Mouse (Mus musculus): ENCODE data around the gene Kctd20. TPM values are rescaled to one million over a fixed set of nuclear protein-coding genes. Genes with fewer than 3 reads are reported as not detected.
"Not testable (repeated sequence)": the region's sequence is repeated elsewhere in the genome, so short reads cannot be mapped to it uniquely, and the experiment has no call there.

Kctd20 gene
- polyA plus RNA-seq, 1 experiment from 2014 or later, result 60.0 TPM

DNA sequence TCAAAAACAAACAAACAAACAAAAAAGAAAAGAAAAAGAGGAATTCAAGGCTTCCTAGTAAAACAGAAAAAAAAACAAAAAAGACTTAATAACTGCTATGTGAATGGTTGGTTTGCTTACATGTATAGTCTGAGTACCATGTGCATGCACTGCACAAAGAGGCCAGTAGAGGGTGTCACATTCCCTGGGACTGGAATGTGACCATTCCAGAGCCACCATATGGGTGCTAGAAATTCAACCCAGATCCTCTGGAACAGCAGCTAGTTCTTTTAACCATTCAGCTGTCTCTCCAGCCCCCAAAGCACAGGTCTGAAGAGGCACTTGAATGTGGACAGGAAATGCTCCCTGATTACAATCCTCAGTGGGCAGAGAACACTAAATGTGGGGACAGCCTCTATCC is 35.1 kb downstream of the Kctd20 start:
- no peaks in the 10 kb centered on the region for H3K9me3 ChIP-seq (replicated peaks; ENCODE audit: control insufficient read depth, low read length)
- no peak overlapping the region for H3K4me3 ChIP-seq (ENCODE audit: low read depth, low read length)
- H3K4me1 ChIP-seq (ENCODE audit: control insufficient read depth, insufficient read depth, low read length), result peaks cover 3% of the 10 kb centered on the region; the same call in 1 of the 2 replicates
- ATAC-seq (replicated peaks; ENCODE audit: insufficient number of reproducible peaks, low FRiP score, low TSS enrichment), result no peak
- H3K27me3 ChIP-seq (ENCODE audit: control insufficient read depth, insufficient read depth, low read length), result no peaks in the 10 kb centered on the region
- no peak overlapping the region for H3K4me2 ChIP-seq
- peaks cover 34% of the 10 kb centered on the region for H3K36me3 ChIP-seq (ENCODE audit: control insufficient read depth, insufficient read depth, low read length)
- H3K27ac ChIP-seq (ENCODE audit: low read depth, low read length), result no peak overlapping the region
- H3K9ac ChIP-seq (ENCODE audit: low read depth, low read length), result no peak overlapping the region

DNA sequence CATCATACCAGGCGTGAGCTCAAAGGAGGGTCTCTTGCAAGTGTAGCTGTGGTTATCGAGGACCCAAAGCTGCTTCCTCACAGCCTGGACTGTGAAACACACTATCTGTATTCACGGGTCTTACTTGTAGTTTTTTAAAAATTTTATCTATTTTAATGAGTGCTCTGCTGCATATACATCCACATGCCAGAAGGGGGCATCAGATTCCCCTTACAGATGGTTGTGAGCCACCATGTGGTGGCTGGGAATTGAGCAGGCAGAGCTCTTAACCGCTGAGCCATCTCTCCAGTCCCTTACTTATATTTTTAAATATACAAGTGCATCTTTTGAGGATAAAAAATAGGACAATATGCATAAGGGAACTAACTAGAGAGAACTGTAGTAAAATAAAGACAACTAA is 36.0 kb downstream of the Kctd20 start:
- H3K36me3 ChIP-seq (ENCODE audit: control insufficient read depth, insufficient read depth, low read length), result peaks cover 33% of the 10 kb centered on the region

GRCm38 (mm10) chr17:28988291-28988690 is 36.5 kb downstream of the Kctd20 start:
- Histone ChIP-seq H3K9me3 (replicated peaks; ENCODE audit: control insufficient read depth, low read length) (no peaks in the 10 kb centered on the region), H3K4me2 (no peak overlapping the region), H3K9ac (ENCODE audit: low read depth, low read length) (no peak overlapping the region), H3K27ac (ENCODE audit: low read depth, low read length) (no peak overlapping the region), H3K36me3 (ENCODE audit: control insufficient read depth, insufficient read depth, low read length) (peaks cover 33% of the 10 kb centered on the region), H3K4me3 (ENCODE audit: low read depth, low read length) (no peak overlapping the region), H3K4me1 (ENCODE audit: control insufficient read depth, insufficient read depth, low read length) (no peaks in the 10 kb centered on the region), H3K27me3 (ENCODE audit: control insufficient read depth, insufficient read depth, low read length) (no peaks in the 10 kb centered on the region)
- ATAC-seq (replicated peaks; ENCODE audit: insufficient number of reproducible peaks, low FRiP score, low TSS enrichment), result no peak
- 90% methylated on average over 4 of the region's 4 CpGs for WGBS (ENCODE audit: insufficient replicate concordance)

More for the DNA sequence above, 36.0 kb downstream of the Kctd20 start:
- Histone ChIP-seq H3K27ac (ENCODE audit: low read depth, low read length) (no peak overlapping the region), H3K9ac (ENCODE audit: low read depth, low read length) (no peak overlapping the region), H3K27me3 (ENCODE audit: control insufficient read depth, insufficient read depth, low read length) (no peaks in the 10 kb centered on the region), H3K4me3 (ENCODE audit: low read depth, low read length) (no peak overlapping the region), H3K4me2 (no peak overlapping the region), H3K4me1 (ENCODE audit: control insufficient read depth, insufficient read depth, low read length) (peaks cover 3% of the 10 kb centered on the region; the same call in 1 of the 2 replicates), H3K9me3 (replicated peaks; ENCODE audit: control insufficient read depth, low read length) (no peaks in the 10 kb centered on the region)
- no peak for ATAC-seq (replicated peaks; ENCODE audit: insufficient number of reproducible peaks, low FRiP score, low TSS enrichment)
- 64% methylated on average over 4 of the region's 4 CpGs for WGBS (ENCODE audit: insufficient replicate concordance)

DNA sequence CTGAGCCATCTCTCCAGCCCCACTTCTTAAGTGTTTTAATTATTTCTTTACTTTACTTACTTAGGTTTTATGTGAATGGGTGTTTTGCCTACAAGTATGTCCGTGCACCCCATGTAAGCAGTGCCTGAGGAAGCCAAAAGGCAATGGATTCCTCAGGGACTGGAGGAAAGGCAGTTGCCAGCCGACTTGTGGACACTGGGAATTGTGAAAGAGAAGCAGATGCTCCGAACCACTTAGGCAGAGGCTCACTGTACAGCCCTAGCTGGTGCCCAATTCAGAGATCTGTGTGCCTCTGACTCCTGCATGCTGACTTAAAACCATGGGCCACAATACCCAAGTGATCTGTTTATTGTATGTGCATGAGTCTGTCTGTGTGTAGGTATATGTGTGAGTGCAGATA is 37.2 kb downstream of the Kctd20 start:
- peaks cover 33% of the 10 kb centered on the region for H3K36me3 ChIP-seq (ENCODE audit: control insufficient read depth, insufficient read depth, low read length)
- no peak overlapping the region for H3K9ac ChIP-seq (ENCODE audit: low read depth, low read length)
- WGBS (ENCODE audit: insufficient replicate concordance), result 90% methylated on average over 3 of the region's 3 CpGs

DNA sequence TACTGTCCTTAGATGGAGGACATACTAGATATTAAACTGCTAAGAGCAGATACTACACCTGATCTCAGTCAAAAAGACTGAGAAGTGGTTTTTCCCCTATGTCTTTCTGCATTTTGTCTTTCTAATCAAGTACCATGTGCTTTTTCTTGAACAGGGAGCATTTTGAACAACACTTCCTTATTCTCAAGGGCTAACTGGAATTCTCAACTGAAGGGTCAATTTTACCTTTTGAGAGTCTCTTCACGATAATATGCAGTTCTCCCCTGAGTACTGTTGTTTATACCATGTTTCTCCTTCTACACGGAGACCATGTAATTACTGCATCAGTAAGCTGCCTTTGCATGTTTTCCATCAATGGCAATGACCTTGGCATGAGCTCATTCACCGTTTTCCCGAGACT is 38.3 kb downstream of the Kctd20 start:
- Histone ChIP-seq H3K4me1 (ENCODE audit: control insufficient read depth, insufficient read depth, low read length) (no peaks in the 10 kb centered on the region), H3K9me3 (replicated peaks; ENCODE audit: control insufficient read depth, low read length) (no peaks in the 10 kb centered on the region), H3K4me2 (no peak overlapping the region), H3K36me3 (ENCODE audit: control insufficient read depth, insufficient read depth, low read length) (peaks cover 36% of the 10 kb centered on the region), H3K27me3 (ENCODE audit: control insufficient read depth, insufficient read depth, low read length) (no peaks in the 10 kb centered on the region), H3K9ac (ENCODE audit: low read depth, low read length) (no peak overlapping the region), H3K4me3 (ENCODE audit: low read depth, low read length) (no peak overlapping the region), H3K27ac (ENCODE audit: low read depth, low read length) (no peak overlapping the region)
- no peak for ATAC-seq (replicated peaks; ENCODE audit: insufficient number of reproducible peaks, low FRiP score, low TSS enrichment)
- WGBS (ENCODE audit: insufficient replicate concordance), result 70% methylated on average over 4 of the region's 4 CpGs

More for the DNA sequence above, 37.2 kb downstream of the Kctd20 start:
- H3K4me1 ChIP-seq (ENCODE audit: control insufficient read depth, insufficient read depth, low read length), result no peaks in the 10 kb centered on the region
- no peak for ATAC-seq (replicated peaks; ENCODE audit: insufficient number of reproducible peaks, low FRiP score, low TSS enrichment)
- no peak overlapping the region for H3K27ac ChIP-seq (ENCODE audit: low read depth, low read length)
- H3K4me2 ChIP-seq, result no peak overlapping the region
- no peaks in the 10 kb centered on the region for H3K27me3 ChIP-seq (ENCODE audit: control insufficient read depth, insufficient read depth, low read length)
- H3K4me3 ChIP-seq (ENCODE audit: low read depth, low read length), result no peak overlapping the region
- H3K9me3 ChIP-seq (replicated peaks; ENCODE audit: control insufficient read depth, low read length), result no peaks in the 10 kb centered on the region

- Histone ChIP-seq H3K27ac (ENCODE audit: low read depth, low read length) (no peak overlapping the region), H3K4me1 (ENCODE audit: control insufficient read depth, insufficient read depth, low read length) (no peaks in the 10 kb centered on the region), H3K9ac (ENCODE audit: low read depth, low read length) (no peak overlapping the region), H3K9me3 (replicated peaks; ENCODE audit: control insufficient read depth, low read length) (no peaks in the 10 kb centered on the region), H3K27me3 (ENCODE audit: control insufficient read depth, insufficient read depth, low read length) (no peaks in the 10 kb centered on the region), H3K4me2 (no peak overlapping the region), H3K36me3 (ENCODE audit: control insufficient read depth, insufficient read depth, low read length) (peaks cover 30% of the 10 kb centered on the region), H3K4me3 (ENCODE audit: low read depth, low read length) (no peak overlapping the region)
- no peak for ATAC-seq (replicated peaks; ENCODE audit: insufficient number of reproducible peaks, low FRiP score, low TSS enrichment)
- 79% methylated on average over 9 of the region's 9 CpGs for WGBS (ENCODE audit: insufficient replicate concordance)
These were observed 39.5 kb downstream of the Kctd20 start for GRCm38 (mm10) chr17:28991286-28991685.

DNA sequence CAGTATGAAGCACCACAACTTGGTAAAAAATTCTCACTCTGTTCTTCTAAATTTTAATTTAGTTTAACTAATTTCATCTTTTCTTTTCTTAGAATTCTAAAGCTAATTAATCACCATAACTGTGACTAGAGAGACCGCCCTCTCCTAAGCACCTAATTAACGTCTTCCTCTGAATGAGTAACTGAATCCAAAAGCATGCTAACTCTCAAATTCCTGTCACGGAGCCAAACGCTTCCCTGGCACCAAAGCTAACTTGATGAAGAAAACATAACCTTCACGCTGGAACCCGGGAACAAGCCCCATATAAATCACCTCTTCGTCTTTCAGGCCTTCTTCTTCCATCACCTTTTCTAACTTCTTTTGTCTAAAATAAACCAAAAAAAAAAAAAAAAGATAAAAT is 40.4 kb downstream of the Kctd20 start:
- no peaks in the 10 kb centered on the region for H3K27me3 ChIP-seq (ENCODE audit: control insufficient read depth, insufficient read depth, low read length)
- H3K4me2 ChIP-seq, result no peak overlapping the region
- H3K36me3 ChIP-seq (ENCODE audit: control insufficient read depth, insufficient read depth, low read length), result peaks cover 31% of the 10 kb centered on the region
- H3K4me1 ChIP-seq (ENCODE audit: control insufficient read depth, insufficient read depth, low read length), result no peaks in the 10 kb centered on the region
- 78% methylated on average over 7 of the region's 7 CpGs for WGBS (ENCODE audit: insufficient replicate concordance)
- H3K9ac ChIP-seq (ENCODE audit: low read depth, low read length), result no peak overlapping the region
- H3K27ac ChIP-seq (ENCODE audit: low read depth, low read length), result no peak overlapping the region
- no peak overlapping the region for H3K4me3 ChIP-seq (ENCODE audit: low read depth, low read length)
- no peaks in the 10 kb centered on the region for H3K9me3 ChIP-seq (replicated peaks; ENCODE audit: control insufficient read depth, low read length)
- no peak for ATAC-seq (replicated peaks; ENCODE audit: insufficient number of reproducible peaks, low FRiP score, low TSS enrichment)

DNA sequence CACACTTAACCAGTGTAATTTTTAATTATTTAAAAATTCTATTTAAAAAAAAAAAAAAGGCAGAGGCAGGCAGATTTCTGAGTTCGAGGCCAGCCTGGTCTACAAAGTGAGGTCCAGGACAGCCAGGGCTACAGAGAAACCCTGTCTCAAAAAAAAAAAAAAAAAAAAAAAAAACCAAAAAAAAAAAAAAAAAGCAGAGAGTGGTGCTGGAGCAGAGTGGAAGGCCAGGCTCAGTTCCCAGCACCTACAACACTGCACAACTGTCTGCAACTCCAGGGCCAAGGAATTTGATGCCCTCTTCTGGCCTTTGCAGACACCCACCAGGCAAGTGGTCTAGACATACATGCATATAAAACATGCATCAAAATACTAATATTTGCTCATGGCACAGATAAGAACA is 41.3 kb downstream of the Kctd20 start:
- peaks cover 25% of the 10 kb centered on the region for H3K36me3 ChIP-seq (ENCODE audit: control insufficient read depth, insufficient read depth, low read length)
- not testable (repeated sequence) for H3K9ac ChIP-seq (ENCODE audit: low read depth, low read length); H3K4me3 ChIP-seq (ENCODE audit: low read depth, low read length); H3K9me3 ChIP-seq (replicated peaks; ENCODE audit: control insufficient read depth, low read length); H3K4me2 ChIP-seq; H3K27me3 ChIP-seq (ENCODE audit: control insufficient read depth, insufficient read depth, low read length); H3K4me1 ChIP-seq (ENCODE audit: control insufficient read depth, insufficient read depth, low read length); H3K27ac ChIP-seq (ENCODE audit: low read depth, low read length); ATAC-seq (replicated peaks; ENCODE audit: insufficient number of reproducible peaks, low FRiP score, low TSS enrichment)
- WGBS (ENCODE audit: insufficient replicate concordance), result 94% methylated on average over 1 of the region's 1 CpGs

- no peaks in the 10 kb centered on the region for H3K9me3 ChIP-seq (replicated peaks; ENCODE audit: control insufficient read depth, low read length)
- no peak overlapping the region for H3K4me3 ChIP-seq (ENCODE audit: low read depth, low read length)
- peaks cover 31% of the 10 kb centered on the region for H3K36me3 ChIP-seq (ENCODE audit: control insufficient read depth, insufficient read depth, low read length)
- H3K27me3 ChIP-seq (ENCODE audit: control insufficient read depth, insufficient read depth, low read length), result no peaks in the 10 kb centered on the region
- H3K27ac ChIP-seq (ENCODE audit: low read depth, low read length), result no peak overlapping the region
- H3K4me1 ChIP-seq (ENCODE audit: control insufficient read depth, insufficient read depth, low read length), result no peaks in the 10 kb centered on the region
- no peak overlapping the region for H3K9ac ChIP-seq (ENCODE audit: low read depth, low read length)
- no peak overlapping the region for H3K4me2 ChIP-seq
- no peak for ATAC-seq (replicated peaks; ENCODE audit: insufficient number of reproducible peaks, low FRiP score, low TSS enrichment)
- WGBS (ENCODE audit: insufficient replicate concordance), result 86% methylated on average over 4 of the region's 4 CpGs
These were observed 42.9 kb downstream of the Kctd20 start for GRCm38 (mm10) chr17:28994615-28995014.

Data from heart, embryonic 11.5 days (tissue).